Mouse (Mus musculus) limb, embryonic 14.5 days (tissue): ENCODE measurements around the gene Tlr3. TPM values are rescaled to one million over a fixed set of nuclear protein-coding genes. Genes with fewer than 3 reads are reported as not detected.

Experiments
- ATAC-seq: fragments of 200-750 bp; cut with Nextera tagmentation; 2 replicates; pipeline ENCODE4 v1.8.0; 2017; ENCODE audit warnings: low read depth, moderate number of reproducible peaks, moderate TSS enrichment; ENCODE audit not compliant: low FRiP score
- DNase-seq: peaks from one replicate; pipeline ENCODE4 v3.0.0-alpha.2; 2015; ENCODE audit warnings: low spot score
- H3K27ac ChIP-seq: fragments of 300-500 bp; sonication (generic); replicated peaks from 2 replicates; pipeline ENCODE4 v1.5.1; 2014; ENCODE audit warnings: low read depth, mild to moderate bottlenecking, low read length, moderate library complexity, mixed read lengths
- H3K27me3 ChIP-seq: fragments of 300-500 bp; sonication (generic); 2 replicates; pipeline ENCODE4 v1.6.1; 2014; ENCODE audit warnings: low read length, mixed read lengths; ENCODE audit not compliant: control insufficient read depth, insufficient read depth
- H3K36me3 ChIP-seq: fragments of 300-500 bp; sonication (generic); 2 replicates; pipeline ENCODE4 v1.6.1; 2014; ENCODE audit warnings: mild to moderate bottlenecking, low read length, moderate library complexity, mixed read lengths; ENCODE audit not compliant: control insufficient read depth, insufficient read depth
- H3K4me1 ChIP-seq: fragments of 300-500 bp; sonication (generic); 2 replicates; pipeline ENCODE4 v1.6.1; 2014; ENCODE audit warnings: antibody characterized with exemption, low read length, mixed read lengths; ENCODE audit not compliant: control insufficient read depth, insufficient read depth
- H3K4me2 ChIP-seq: fragments of 300-500 bp; sonication (generic); replicated peaks from 2 replicates; pipeline ENCODE4 v1.6.1; 2014; ENCODE audit warnings: low read depth, mild to moderate bottlenecking, low read length, moderate library complexity; ENCODE audit not compliant: severe bottlenecking
- H3K4me3 ChIP-seq: fragments of 300-500 bp; sonication (generic); replicated peaks from 2 replicates; pipeline ENCODE4 v1.5.1; 2014; ENCODE audit warnings: low read length
- H3K9ac ChIP-seq: fragments of 300-500 bp; sonication (generic); 2 replicates; pipeline ENCODE4 v1.6.1; 2014; ENCODE audit warnings: mild to moderate bottlenecking, low read depth, low read length, moderate library complexity; ENCODE audit not compliant: severe bottlenecking
- H3K9me3 ChIP-seq: fragments of 300-500 bp; sonication (generic); 2 replicates; pipeline ENCODE4 v1.6.1; 2016; ENCODE audit warnings: low read length; ENCODE audit not compliant: control insufficient read depth
- POLR2A ChIP-seq: fragments of 200-500 bp; IDR thresholded peaks from 2 replicates; pipeline ENCODE4 v1.8.0; 2012; ENCODE audit warnings: inconsistent platforms, mild to moderate bottlenecking, moderate library complexity, borderline replicate concordance; ENCODE audit not compliant: insufficient read depth, insufficient read length; ENCODE audit errors: extremely low read depth
- WGBS: fragments of 180-500 bp; shearing (Covaris S2); extraction: QIAGEN DNeasy Blood & Tissue Kit; methylation state at CpG from one replicate; pipeline ENCODE4 v1.1.7; 2014; 5-methylcytosine and 5-hydroxymethylcytosine counted together
- polyA plus RNA-seq, 2 experiments: library from polyadenylated mRNA; depleted of rRNA in 1 of 2; stranded (reverse) in 1 of 2; unstranded in 1 of 2; fragments of >200 nt; fragmentation: Nextera tagmentation in 1 of 2; extraction: Ambion mirVana in 1 of 2; gene quantifications; 2 replicates each; pipeline versions ENCODE4 v1.2.1 to v1.2.3; 2012 to 2014

Gene Tlr3
- polyA plus RNA-seq, 2 experiments: 1.4 to 1.5 TPM

DNA sequence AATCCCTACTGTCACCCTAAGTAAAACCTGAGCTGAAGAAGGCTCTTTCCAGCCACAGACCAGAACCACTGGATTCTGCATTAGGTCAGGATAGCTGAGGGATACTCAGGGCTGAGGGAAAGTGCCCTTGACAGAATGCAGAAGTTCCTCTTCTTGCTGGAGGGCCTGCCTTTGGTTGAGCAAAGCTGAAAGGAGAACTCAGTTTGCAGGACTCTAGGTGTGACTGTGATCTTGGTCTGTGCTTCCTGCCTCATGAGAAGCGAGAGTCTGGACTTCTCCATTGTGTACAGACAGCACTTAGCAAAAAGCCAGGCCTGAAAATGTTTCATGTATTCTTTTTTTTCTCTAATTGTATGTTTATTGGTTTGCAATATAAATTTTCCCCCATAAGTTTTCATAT is 43.7 kb downstream of the Tlr3 start:
- no peaks in the 10 kb centered on the region for H3K27me3 ChIP-seq
- ATAC-seq: no peak
- 89% methylated on average over 1 of the region's 1 CpGs for WGBS

GRCm38 (mm10) chr8:45363220-45363619 is 47.7 kb downstream of the Tlr3 start:
- Histone ChIP-seq H3K9ac (no peak overlapping the region), H3K36me3 (no peaks in the 10 kb centered on the region), H3K4me1 (no peaks in the 10 kb centered on the region), H3K27ac (no peak overlapping the region), H3K4me2 (no peak overlapping the region), H3K4me3 (no peak overlapping the region), H3K27me3 (no peaks in the 10 kb centered on the region), H3K9me3 (no peaks in the 10 kb centered on the region)
- DNase-seq (no peak), ATAC-seq (no peak)
- 52% methylated on average over 1 of the region's 1 CpGs for WGBS
- no peak for TF ChIP-seq POLR2A

More for the DNA sequence above, 43.7 kb downstream of the Tlr3 start:
- no peak for DNase-seq
- Histone ChIP-seq H3K4me1 (peaks cover 4% of the 10 kb centered on the region), H3K27ac (no peak overlapping the region), H3K9me3 (no peaks in the 10 kb centered on the region), H3K4me3 (no peak overlapping the region), H3K4me2 (no peak overlapping the region), H3K9ac (no peak overlapping the region), H3K36me3 (no peaks in the 10 kb centered on the region)
- no peak for TF ChIP-seq POLR2A

DNA sequence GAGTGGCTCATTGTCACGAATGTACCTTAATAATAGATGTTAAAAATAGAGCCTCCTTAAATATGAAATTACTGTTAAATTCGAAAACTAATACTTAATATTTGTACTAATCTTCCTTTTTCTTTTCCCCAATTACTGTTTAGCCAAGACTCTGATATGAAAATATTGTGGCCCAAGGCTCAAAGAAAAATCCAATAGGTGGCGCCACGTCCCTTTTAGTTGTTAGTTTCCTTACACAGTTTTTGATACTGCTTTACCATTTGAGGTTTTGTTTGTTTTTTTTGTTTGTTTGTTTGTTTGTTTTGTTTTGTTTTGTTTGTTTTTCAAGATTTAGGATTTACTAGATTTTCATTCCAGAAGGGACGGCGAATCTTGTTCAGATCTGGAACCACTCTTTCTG is 48.6 kb downstream of the Tlr3 start:
- ATAC-seq: no peak
- no peak overlapping the region for H3K4me3 ChIP-seq
- H3K4me2 ChIP-seq: no peak overlapping the region
- peak; percentile 37 for DNase-seq
- H3K27me3 ChIP-seq: no peaks in the 10 kb centered on the region
- no peak for TF ChIP-seq POLR2A
- H3K9ac ChIP-seq: no peak overlapping the region
- H3K36me3 ChIP-seq: no peaks in the 10 kb centered on the region
- H3K27ac ChIP-seq: no peak overlapping the region
- 66% methylated on average over 6 of the region's 6 CpGs for WGBS
- peaks cover 6% of the 10 kb centered on the region; the same call in 1 of the 2 replicates for H3K4me1 ChIP-seq
- H3K9me3 ChIP-seq: no peaks in the 10 kb centered on the region

DNA sequence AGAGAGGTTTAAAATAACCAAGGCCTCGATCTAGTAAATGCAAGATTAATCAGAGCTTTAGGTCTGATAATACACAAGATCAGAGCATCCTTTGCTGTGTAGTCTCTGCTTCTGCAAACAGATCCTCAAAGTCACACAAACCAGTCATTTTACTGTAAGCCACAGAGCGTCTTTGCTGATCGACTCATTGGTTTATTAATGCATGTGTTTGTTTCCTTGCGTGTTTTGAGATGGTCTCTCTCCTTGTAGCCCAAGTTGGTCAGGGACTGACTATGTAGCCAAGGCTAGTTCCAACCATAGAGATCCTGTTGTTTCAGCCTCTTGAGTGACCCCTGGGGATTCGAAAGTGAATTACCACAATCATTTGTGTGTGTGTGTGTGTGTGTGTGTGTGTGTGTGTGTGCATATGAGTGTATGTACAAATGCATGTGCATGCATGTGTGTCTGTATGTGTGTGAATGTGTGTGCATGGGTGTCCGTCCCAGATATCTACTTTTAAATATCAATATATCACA is 51.7 kb downstream of the Tlr3 start:
- Histone ChIP-seq H3K9ac (no peak overlapping the region), H3K4me1 (peaks cover 6% of the 10 kb centered on the region; the same call in 1 of the 2 replicates), H3K4me3 (no peak overlapping the region), H3K36me3 (peaks cover 2% of the 10 kb centered on the region; the same call in 1 of the 2 replicates), H3K9me3 (no peaks in the 10 kb centered on the region), H3K27me3 (no peaks in the 10 kb centered on the region), H3K4me2 (peak overlapping the region; percentile 86; the same call in 1 of the 2 replicates), H3K27ac (no peak overlapping the region; the same call in 1 of the 2 replicates)
- WGBS: 79% methylated on average over 6 of the region's 6 CpGs
- ATAC-seq (no peak), DNase-seq (no peak)
- no peak for TF ChIP-seq POLR2A

- Histone ChIP-seq H3K27me3 (no peaks in the 10 kb centered on the region), H3K9me3 (no peaks in the 10 kb centered on the region), H3K4me3 (peak overlapping the region; percentile 68), H3K4me1 (peaks cover 6% of the 10 kb centered on the region; the same call in 1 of the 2 replicates), H3K36me3 (peaks cover 2% of the 10 kb centered on the region; the same call in 1 of the 2 replicates), H3K27ac (peak overlapping the region; percentile 69), H3K9ac (peak overlapping the region; percentile 83), H3K4me2 (peak overlapping the region; percentile 86)
- no peak for TF ChIP-seq POLR2A
- WGBS: 2% methylated on average over 40 of the region's 49 CpGs
- peak; percentile 49 for DNase-seq
- peak; percentile 79 for ATAC-seq
These were observed 52.6 kb downstream of the Tlr3 start for GRCm38 (mm10) chr8:45358132-45358918.
